Mouse (Mus musculus): ENCODE measurements around the gene Dzip1l. TPM values are rescaled to one million over a fixed set of nuclear protein-coding genes. Genes with fewer than 3 reads are reported as not detected.

Dzip1l gene
- total RNA-seq, 2 experiments from 2014 or later: 5.2 to 7.1 TPM

- no peak for DNase-seq
Measured at GRCm38 (mm10) chr9:99660756-99661155, 31.5 kb downstream of the Dzip1l start.

GRCm38 (mm10) chr9:99661606-99662166, 32.4 kb downstream of the Dzip1l start:
- peak; percentile 50 for DNase-seq

DNA sequence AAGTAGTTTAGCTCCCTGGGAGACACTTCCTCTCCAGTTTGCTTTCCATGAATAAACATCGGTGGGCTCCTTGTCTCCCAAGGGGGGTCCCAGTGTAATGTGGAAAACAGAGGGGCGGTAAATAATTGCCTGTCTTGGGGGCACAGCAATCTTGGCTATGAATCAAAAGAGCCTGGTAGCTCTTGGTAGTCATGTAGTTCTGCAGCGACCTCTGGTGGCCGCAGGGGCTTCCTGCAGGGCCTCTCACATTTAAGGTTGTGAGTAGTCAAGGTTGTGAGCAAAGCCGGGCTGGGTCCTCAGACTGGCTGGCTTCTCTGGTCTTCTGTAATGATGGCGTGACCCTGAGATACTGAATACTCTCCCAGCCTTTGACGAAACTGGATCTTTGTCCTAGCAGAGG, 33.1 kb downstream of the Dzip1l start:
- peak; percentile 82 for DNase-seq

DNA sequence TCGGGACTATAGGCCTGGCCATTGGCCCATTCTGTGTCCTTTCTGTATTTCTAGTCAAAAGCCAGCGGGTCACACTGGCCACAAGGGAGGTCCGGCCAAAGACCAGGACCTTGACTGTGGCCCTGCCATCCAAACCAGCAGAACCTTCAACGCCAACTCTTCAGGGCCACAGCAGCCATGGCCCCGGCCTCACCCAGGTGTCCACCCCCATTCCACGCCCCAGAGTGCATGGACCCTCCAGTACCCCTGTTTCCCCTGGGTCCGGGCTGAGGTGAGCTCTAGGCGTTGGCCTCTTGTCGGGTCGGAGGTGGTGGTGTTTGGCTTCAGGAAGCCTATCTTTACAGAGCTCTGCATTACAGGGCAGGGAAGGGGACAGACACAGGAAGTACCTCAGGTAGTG, 33.6 kb downstream of the Dzip1l start:
- no peak for DNase-seq

DNA sequence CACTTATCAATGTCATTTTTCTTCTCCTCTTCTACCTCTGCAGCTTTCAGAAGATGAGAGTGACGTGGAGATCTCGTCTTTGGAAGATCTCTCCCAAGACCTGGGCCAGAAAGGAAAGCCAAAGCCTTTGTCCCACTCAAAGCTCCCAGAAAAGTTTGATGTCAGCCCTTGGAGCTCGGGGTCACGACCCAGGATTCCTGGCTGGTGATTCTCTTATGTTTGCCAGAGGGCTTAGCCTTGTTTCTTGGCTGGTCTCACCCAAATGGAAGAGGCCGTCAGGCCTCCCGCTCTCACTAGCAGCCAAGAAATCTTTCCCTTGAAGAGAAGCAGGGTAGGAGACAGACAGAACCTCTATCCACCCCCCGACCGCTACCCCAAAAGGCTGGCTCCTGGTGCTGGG, 38.3 kb downstream of the Dzip1l start:
- DNase-seq: peak; percentile 66

DNA sequence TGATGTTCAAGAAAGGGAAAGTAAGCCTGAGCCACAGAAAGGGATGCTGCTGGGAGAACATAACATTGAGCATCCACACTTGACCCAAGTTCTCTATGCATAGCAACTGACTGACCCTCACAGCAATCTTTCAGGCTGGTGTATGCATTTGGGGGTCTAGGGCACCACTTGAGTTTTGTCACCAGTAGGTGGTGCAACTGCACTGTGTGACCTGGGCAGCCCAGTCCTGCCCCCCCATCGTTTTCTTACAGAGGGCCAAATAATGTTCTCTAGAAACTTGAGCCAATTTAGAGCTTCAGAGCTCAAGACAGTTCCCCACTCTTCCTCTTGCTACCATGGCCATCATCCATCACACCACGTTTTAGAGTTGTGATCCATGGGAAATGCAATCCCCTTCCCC, 42.3 kb downstream of the Dzip1l start:
- DNase-seq: peak; percentile 19

- no peak for DNase-seq
Measured at GRCm38 (mm10) chr9:99675714-99676113, 46.4 kb downstream of the Dzip1l start.

GRCm38 (mm10) chr9:99681980-99682570, 52.8 kb downstream of the Dzip1l start:
- DNase-seq: no peak

- no peak for DNase-seq
Measured at GRCm38 (mm10) chr9:99685061-99685521, 55.8 kb downstream of the Dzip1l start.

- no peak for DNase-seq
Measured at GRCm38 (mm10) chr9:99685536-99686231, 56.4 kb downstream of the Dzip1l start.

GRCm38 (mm10) chr9:99689796-99690195, 60.5 kb downstream of the Dzip1l start:
- no peak for DNase-seq

- no peak for DNase-seq
Measured at GRCm38 (mm10) chr9:99690386-99690785, 61.1 kb downstream of the Dzip1l start.

GRCm38 (mm10) chr9:99694961-99695360, 65.7 kb downstream of the Dzip1l start:
- no peak for DNase-seq

GRCm38 (mm10) chr9:99699752-99700389, 70.6 kb downstream of the Dzip1l start:
- no peak for DNase-seq

- DNase-seq: no peak
Measured at GRCm38 (mm10) chr9:99701187-99701586, 71.9 kb downstream of the Dzip1l start.

DNA sequence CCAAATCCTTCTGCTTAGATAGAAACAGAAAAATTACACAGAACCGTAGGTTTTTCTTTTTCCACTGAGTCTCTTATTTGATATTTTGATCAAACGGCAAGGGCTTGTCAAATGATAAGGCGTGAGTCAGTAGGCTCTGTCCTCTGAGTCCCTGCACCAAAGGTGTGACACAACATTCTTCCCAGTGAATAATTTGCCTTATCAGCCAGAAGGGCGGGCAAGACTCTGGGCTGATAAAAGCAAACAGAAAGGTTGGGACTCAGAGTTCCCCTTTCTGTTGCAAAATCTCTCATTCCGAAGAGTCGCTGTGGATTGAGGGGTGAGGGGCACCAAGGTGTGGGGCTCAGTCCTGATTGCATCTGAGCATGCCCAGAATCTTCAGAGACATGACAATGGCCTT, 72.9 kb downstream of the Dzip1l start:
- no peak for DNase-seq

DNA sequence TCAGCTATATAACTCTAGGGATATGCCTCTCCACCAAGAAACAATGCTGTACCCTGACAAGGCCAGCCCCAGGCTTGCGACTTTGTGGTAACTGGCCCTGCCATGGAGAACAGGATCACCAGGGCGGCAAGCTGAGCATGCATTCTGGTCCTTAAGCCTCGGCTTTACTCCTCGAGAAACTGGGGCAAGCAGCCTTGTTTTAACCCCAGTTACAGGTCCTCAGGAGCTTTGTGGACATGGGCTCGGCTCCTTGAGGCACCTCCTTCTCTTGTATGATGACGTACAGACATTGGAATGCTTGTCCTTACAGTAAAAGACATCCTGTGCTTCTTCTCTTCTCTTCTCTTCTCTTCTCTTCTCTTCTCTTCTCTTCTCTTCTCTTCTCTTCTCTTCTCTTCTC, 74.4 kb downstream of the Dzip1l start:
- DNase-seq: no peak

DNA sequence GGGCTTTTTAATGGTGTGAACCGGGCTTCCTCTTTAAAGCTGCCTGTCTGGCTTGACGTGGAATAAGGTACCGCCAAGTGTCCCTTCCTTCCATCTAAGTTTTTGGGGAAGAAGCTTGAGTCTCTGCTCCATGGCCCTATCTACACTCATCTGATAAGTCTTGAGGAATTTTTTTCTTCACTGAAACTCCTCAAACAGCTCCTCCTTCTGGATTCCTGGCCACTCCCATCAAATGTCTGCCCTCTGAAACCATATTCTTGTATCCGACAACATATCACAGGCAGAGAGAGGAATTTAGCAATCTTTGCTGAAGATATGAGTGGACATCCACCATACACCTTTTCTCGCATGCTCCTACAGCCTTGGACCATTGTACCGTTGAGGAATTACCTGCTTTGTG, 77.0 kb downstream of the Dzip1l start:
- DNase-seq: no peak

GRCm38 (mm10) chr9:99707425-99708126, 78.3 kb downstream of the Dzip1l start:
- DNase-seq: no peak

GRCm38 (mm10) chr9:99709588-99710248, 80.4 kb downstream of the Dzip1l start:
- no peak for DNase-seq

GRCm38 (mm10) chr9:99710297-99710696, 81.0 kb downstream of the Dzip1l start:
- no peak for DNase-seq

DNA sequence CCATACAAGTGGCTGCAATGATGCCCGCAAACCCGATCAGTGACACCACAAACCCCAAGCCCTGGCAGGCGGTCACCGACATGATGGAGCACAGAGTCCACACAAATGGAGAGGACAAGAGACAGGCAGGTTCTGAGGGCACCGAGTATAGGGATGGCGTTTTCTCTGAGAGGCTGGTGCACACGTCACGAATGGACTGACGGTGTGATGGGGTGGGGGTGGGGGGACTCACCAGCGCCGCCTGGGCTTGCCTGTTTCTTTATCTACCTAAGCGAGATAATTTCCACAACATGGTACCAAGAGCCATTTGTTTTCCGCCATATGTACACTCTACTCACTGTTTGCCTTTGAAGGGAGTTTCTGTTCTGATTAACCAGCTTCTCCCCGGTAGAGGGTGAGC, 87.8 kb downstream of the Dzip1l start, which contains the start of gene Cldn18:
TSS of gene Cldn18 (minus strand) at position 134 of the 400 bp plus-strand sequence.
- no peak for DNase-seq

All from adrenal gland, postnatal 10 days (tissue).